ENCODE assay signal across 20 mouse cellular contexts in genomic region chr12:76784056-76784619, GRCm38 (mm10). TPM values are rescaled to one million over a fixed set of nuclear protein-coding genes. Genes with fewer than 3 reads are reported as not detected.
DNase-seq lines count a peak whose midpoint lies in the region; ATAC-seq lines count a peak whose summit lies in the region.
"Had no signal": no experiment of that assay in that cellular context is flagged by ENCODE, and none has a peak within 500 bp of the region (broad histone marks: within the 10 kb centered on the region; RNA-seq: fewer than 3 reads in every experiment).

No protein-coding gene starts in this region.

- peaks cover 17% of the 10 kb centered on the region for H3K4me1 ChIP-seq in heart, embryonic 15.5 days (replicated peaks)
- H3K4me1 ChIP-seq: hindbrain, embryonic 15.5 days; limb, embryonic 12.5 days had no signal

- peaks cover 5% of the 10 kb centered on the region; the same call in 1 of the 2 replicates for H3K36me3 ChIP-seq in heart, embryonic 15.5 days
- H3K36me3 ChIP-seq: forebrain, embryonic 10.5 days; hindbrain, embryonic 15.5 days; midbrain, embryonic 12.5 days had no signal

- no peak overlapping the region for H3K9ac ChIP-seq in heart, embryonic 15.5 days
- H3K9ac ChIP-seq: hindbrain, embryonic 15.5 days; limb, embryonic 12.5 days; midbrain, embryonic 12.5 days had no signal

- no peaks in the 10 kb centered on the region for H3K9me3 ChIP-seq in heart, embryonic 15.5 days (replicated peaks)
- H3K9me3 ChIP-seq: forebrain, embryonic 10.5 days; hindbrain, embryonic 15.5 days; limb, embryonic 12.5 days; midbrain, embryonic 12.5 days had no signal

- ATAC-seq in heart, embryonic 15.5 days (replicated peaks; ENCODE audit: insufficient number of reproducible peaks, insufficient read depth, low FRiP score, low read depth): no peak
- ATAC-seq: intestine, embryonic 16.5 days had no signal

- H3K27me3 ChIP-seq in heart, embryonic 15.5 days: no peaks in the 10 kb centered on the region
- H3K27me3 ChIP-seq: hindbrain, embryonic 15.5 days; limb, embryonic 12.5 days; midbrain, embryonic 12.5 days had no signal

- intact Hi-C loops in heart, postnatal 10 days (cut with DNase I): no loop called here

- peak overlapping the region; percentile 45 for H3K27ac ChIP-seq in heart, embryonic 15.5 days
- H3K27ac ChIP-seq: forebrain, embryonic 10.5 days; hindbrain, embryonic 15.5 days; limb, embryonic 12.5 days; midbrain, embryonic 12.5 days; stomach, postnatal 0 days had no signal

- H3K4me2 ChIP-seq in heart, embryonic 15.5 days: no peak overlapping the region
- H3K4me2 ChIP-seq: hindbrain, embryonic 15.5 days; limb, embryonic 12.5 days; midbrain, embryonic 12.5 days had no signal

- peak; percentile 34 to 53 for DNase-seq in heart, adult 18-20 months
- DNase-seq in heart, postnatal 10 days: no peak
- DNase-seq in adrenal gland, postnatal 10 days: peak; percentile 30
- peak; percentile 49 for DNase-seq in gastrocnemius, postnatal 25 days
- DNase-seq in kidney, adult 11 months: no peak
- DNase-seq in cerebellum, postnatal 25 days: no peak
- DNase-seq: cerebellum, adult 8-10 months; kidney, postnatal 14 days; lung, postnatal 4 days; right cerebral cortex, postnatal 25 days; thymus, postnatal 14 days had no signal

- 44% methylated on average over 10 of the region's 10 CpGs for WGBS in heart, embryonic 15.5 days

- no peak overlapping the region for H3K4me3 ChIP-seq in heart, embryonic 15.5 days
- H3K4me3 ChIP-seq: forebrain, embryonic 10.5 days; hindbrain, embryonic 15.5 days; limb, embryonic 12.5 days; midbrain, embryonic 12.5 days had no signal

RNA-seq across cellular contexts. Expression of gene Gpx2, which starts 11.2 kb away (rescaled TPM):
- total RNA-seq in heart, adult 18-20 months (2021): under 1 TPM in 1 of 2 experiments, not detected in 1; 0.80 TPM
- total RNA-seq in heart, postnatal 10 days (2021): not detected
- total RNA-seq in adrenal gland, postnatal 10 days (2021): not detected
- total RNA-seq in gastrocnemius, postnatal 25 days (2021): not detected
- polyA plus RNA-seq in heart, embryonic 15.5 days (2015; fragmentation: Nextera tagmentation; extraction: Ambion mirVana): 0.69 and 1.7 TPM in 2 replicates
- total RNA-seq: granulocyte monocyte progenitor cell, adult 5-6 weeks had no signal
- polyA plus RNA-seq: hindbrain, embryonic 15.5 days; midbrain, embryonic 12.5 days; neural tube, embryonic 14.5 days had no signal

RNA-seq across cellular contexts. Expression of gene Fntb, which starts 18.7 kb away (rescaled TPM):
- total RNA-seq in heart, adult 18-20 months (2021): 10 to 100 TPM; 11.0 to 15.6 TPM
- 10 to 100 TPM; 14.7 to 15.4 TPM for total RNA-seq in heart, postnatal 10 days (2021)
- 10 to 100 TPM; 17.9 to 20.1 TPM for total RNA-seq in adrenal gland, postnatal 10 days (2021)
- total RNA-seq in gastrocnemius, postnatal 25 days (2021): 10 to 100 TPM; 11.3 to 13.2 TPM
- polyA plus RNA-seq in heart, embryonic 15.5 days (2015; fragmentation: Nextera tagmentation; extraction: Ambion mirVana): 20.8 and 27.0 TPM in 2 replicates

RNA-seq across cellular contexts. Expression of gene Churc1, which starts 18.8 kb away (rescaled TPM):
- total RNA-seq in heart, adult 18-20 months (2021): 10 to 100 TPM; 91.6 to 92.1 TPM
- total RNA-seq in heart, postnatal 10 days (2021): 10 to 100 TPM; 77.9 to 91.3 TPM
- 10 to 100 TPM; 76.2 to 77.6 TPM for total RNA-seq in adrenal gland, postnatal 10 days (2021)
- total RNA-seq in gastrocnemius, postnatal 25 days (2021): 10 to 100 TPM; 60.1 to 65.8 TPM
- polyA plus RNA-seq in heart, embryonic 15.5 days (2015; fragmentation: Nextera tagmentation; extraction: Ambion mirVana): 173 and 183 TPM in 2 replicates

RNA-seq across cellular contexts. Expression of gene Rab15, which starts 38.6 kb away (rescaled TPM):
- under 1 TPM; 0.42 to 0.62 TPM for total RNA-seq in heart, adult 18-20 months (2021)
- total RNA-seq in heart, postnatal 10 days (2021): 1 to 10 TPM; 1.2 to 1.3 TPM
- 1 to 10 TPM; 3.6 to 7.7 TPM for total RNA-seq in adrenal gland, postnatal 10 days (2021)
- total RNA-seq in gastrocnemius, postnatal 25 days (2021): 1 to 10 TPM; 5.2 to 7.6 TPM
- 3.5 and 12.0 TPM in 2 replicates for polyA plus RNA-seq in heart, embryonic 15.5 days (2015; fragmentation: Nextera tagmentation; extraction: Ambion mirVana)
- total RNA-seq: granulocyte monocyte progenitor cell, adult 5-6 weeks had no signal

Comparison
In these comparisons a context has a peak if more than half of its experiments do, and no peak if none do; other contexts are left out.
1. DNase-seq: peak in heart, adult 18-20 months (2 of 2), adrenal gland, postnatal 10 days (single experiment) and gastrocnemius, postnatal 25 days (single experiment); none in heart, postnatal 10 days (0 of 2), kidney, adult 11 months (single experiment) and cerebellum, postnatal 25 days (0 of 2).